Mouse (Mus musculus) liver, adult (tissue): Measurements from ENCODE around the gene Fibp.

Experiments
- GATA4 ChIP-seq: IDR thresholded peaks from 2 replicates; pipeline ENCODE4 v1.6.1; 2014; ENCODE audit warnings: mild to moderate bottlenecking, low read length; ENCODE audit not compliant: insufficient replicate concordance

Gene Fibp

GRCm38 (mm10) chr19:5448354-5449150 is 11.9 kb upstream of the Fibp start:
- TF ChIP-seq GATA4: no peak

DNA sequence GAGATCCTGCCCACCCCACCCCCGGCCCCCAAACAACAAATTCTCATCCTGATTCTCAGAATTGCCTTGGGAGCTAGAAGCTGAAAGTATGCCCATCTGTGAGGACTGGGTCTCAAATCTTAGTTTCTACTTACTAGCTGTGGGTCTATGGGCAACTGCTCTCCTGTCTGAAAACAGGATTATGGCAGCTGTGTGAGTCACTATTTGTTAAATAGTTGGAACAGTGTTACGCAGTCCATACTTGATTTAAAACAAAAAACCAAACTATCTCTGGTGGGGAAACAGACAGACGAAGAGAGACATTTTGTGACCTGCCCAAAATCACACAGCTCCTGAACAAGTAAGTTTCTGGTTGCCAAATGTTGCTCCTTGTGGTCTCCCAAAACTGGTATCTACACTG is 10.7 kb upstream of the Fibp start:
- no peak for TF ChIP-seq GATA4

- no peak for TF ChIP-seq GATA4
These were observed 8.6 kb upstream of the Fibp start for GRCm38 (mm10) chr19:5451766-5452165.

- no peak for TF ChIP-seq GATA4
These were observed 5.4 kb upstream of the Fibp start for GRCm38 (mm10) chr19:5455037-5455436.

DNA sequence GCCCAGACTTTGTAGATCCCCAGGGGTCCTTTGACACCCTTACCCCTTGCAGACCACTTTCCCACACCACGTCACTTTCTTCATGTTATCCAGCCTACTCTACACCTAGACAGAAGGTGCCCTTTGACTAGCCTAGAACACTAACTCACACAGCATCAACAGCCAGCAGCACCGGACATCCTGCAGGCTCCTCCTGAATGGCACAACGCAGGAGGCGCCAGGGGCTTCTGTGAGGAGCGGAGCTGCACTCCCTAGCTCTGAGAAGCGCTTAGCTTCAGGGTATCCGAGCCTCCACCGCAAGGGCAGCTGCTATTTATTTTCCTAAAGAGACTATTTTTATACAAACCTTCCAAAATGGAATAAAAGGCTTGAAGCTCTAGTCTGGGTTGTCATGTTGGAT is 4.8 kb upstream of the Fibp start:
- no peak for TF ChIP-seq GATA4

GRCm38 (mm10) chr19:5456241-5456921 is 4.0 kb upstream of the Fibp start:
- no peak for TF ChIP-seq GATA4

- no peak for TF ChIP-seq GATA4
These were observed 3.3 kb upstream of the Fibp start for GRCm38 (mm10) chr19:5456922-5457745.

- TF ChIP-seq GATA4: no peak; the same call in 1 of the 2 replicates
These were observed 2.5 kb upstream of the Fibp start, which contains the start of gene Ccdc85b for GRCm38 (mm10) chr19:5457746-5458442. Ccdc85b (minus strand) TSS chr19:5457894.

DNA sequence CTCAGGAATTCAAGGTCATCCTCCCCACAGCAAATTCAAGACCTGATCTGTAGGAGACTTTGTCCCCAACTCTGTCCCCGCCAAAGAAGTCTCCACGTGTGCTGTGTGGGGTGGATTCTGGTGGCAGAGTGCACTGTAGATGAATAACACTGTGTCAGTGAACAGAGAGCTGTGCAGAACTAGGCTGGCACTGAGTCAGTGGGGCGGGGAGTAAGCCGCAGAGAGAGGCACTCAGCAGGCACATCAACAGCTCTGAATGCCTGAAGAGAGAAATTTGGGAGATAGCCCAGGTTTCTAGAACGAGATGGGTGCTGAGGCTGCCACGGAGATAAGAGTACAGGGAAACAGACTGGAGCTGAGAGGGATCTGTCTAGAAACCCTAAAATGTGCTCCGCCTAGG is 1.4 kb upstream of the Fibp start:
- TF ChIP-seq GATA4: no peak

DNA sequence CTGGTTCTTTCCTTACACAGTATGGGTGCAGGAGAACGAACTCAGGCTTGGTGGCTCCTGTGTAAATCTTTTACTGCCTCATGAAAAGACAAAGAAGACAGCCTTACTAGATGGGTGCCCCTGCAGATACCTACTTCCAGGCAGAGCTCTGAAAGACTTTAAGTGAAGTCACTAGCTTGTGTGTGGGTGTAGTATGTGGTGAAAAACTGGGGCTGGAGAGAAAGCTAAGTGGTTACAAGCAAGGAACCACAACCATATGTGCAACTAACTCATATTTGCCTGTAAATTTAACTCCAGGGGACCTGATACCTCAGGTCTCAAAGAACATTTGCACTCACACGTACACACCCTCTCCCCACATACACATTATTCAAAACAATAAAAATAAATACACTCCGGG is 519 bp upstream of the Fibp start:
- no peak for TF ChIP-seq GATA4

DNA sequence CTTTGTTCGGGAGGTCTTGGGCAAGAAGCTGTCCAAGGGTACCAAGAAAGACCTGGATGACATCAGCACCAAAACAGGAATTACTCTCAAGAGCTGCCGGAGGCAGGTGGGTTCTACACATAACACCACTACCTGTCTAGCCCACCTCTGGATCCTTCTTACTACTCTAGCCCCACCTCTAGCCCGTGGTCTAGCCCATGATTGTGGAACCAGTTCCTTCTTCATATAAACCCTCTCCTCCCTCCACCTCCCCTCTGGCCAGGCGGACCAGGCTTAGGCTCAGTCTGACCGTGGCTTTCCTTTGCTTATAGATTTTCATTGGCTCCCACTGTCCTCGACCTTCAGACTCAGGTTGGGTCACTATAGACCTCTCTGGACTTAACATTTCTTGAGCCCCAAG is 996 bp downstream of the Fibp start:
- no peak for TF ChIP-seq GATA4

DNA sequence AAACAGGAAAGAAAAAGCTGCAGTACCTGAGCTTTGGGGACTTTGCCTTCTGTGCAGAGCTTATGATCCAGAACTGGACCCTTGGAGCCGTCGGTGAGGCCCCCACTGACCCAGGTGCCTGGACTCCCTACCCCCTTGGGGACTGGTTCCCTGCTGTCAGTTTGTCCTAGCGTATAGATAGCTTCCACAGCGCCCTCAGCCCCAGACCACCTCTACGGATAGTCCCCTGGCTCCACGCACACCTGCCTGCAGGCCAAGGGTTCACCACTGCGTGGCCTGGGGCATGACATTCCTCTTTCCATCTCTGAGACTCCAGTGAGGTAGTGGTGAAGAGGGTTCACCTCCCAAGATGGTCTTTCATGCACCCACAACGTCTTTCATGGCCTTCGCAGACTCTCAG is 2.8 kb downstream of the Fibp start:
- TF ChIP-seq GATA4: no peak

DNA sequence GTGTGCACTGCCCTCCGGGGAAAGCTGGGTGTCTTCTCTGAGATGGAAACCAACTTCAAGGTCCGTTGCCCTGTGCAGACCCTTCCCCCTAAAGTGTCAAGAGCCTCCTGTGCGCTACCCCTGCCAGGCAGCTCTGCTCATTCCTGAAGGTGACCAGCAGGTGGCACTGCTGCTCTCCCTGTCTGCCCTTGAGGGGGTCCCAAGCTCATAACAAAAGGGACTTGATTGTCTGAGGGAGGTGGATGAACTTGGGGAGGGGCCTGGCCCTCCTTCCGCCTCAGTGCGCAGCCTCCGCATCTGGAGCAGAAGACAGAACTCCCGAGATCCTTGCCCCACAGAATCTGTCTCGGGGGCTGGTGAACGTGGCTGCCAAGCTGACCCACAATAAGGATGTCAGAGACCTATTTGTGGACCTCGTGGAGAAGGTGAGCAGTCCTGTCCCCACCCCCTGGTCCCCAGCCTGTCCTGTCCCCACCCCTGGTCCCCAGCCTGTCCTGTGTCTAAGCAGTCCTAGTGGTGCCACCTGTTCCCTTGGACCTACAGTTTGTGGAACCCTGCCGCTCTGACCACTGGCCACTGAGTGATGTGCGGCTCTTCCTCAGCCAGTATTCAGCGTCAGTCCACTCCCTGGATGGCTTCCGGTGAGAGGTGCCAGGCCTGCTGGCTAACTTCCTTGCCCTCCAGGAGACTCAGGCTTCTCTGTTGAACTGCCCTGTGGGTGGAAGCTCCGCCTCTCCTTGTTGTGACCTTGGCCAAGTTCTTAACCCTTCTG is 3.6 kb downstream of the Fibp start:
- no peak for TF ChIP-seq GATA4

GRCm38 (mm10) chr19:5465037-5465436 is 4.6 kb downstream of the Fibp start:
- no peak for TF ChIP-seq GATA4
